Mouse (Mus musculus): ENCODE measurements around the gene Prmt1.
"Not testable (repeated sequence)": the region's sequence is repeated elsewhere in the genome, so short reads cannot be mapped to it uniquely, and the experiment has no call there.

Prmt1 gene

DNA sequence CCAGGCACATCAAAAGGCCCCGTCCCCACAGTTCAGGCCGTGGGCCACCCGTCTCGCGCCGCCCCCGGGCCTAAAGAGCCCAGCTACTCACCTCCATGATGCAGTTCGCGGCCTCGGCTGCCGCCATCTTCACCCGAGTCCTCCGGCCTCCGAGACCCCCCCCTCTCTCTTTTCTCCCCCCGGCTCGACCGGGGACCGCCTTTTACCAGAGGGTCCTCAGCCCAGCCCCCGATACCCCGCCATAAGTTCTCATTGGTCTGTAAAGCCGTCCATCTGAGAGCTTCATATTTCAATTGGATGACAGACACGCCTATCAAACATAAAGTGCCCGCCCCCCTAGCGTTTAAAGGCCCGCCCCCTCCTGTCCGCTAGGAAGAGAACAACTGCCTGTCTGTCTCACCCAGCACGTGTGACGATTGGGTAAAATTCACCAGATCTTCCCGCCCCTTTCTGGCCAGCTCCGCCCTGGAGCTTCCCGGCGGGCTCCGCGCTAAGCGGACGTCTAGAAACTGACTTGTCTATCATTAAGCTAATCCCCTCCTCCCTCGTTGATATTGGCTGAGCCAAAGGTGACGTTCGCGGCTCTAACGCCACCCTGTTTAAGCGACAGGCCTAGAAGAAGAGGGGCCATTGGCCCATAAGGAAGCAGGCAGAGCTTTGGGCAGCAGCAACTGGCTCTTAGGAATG, at the start of gene Prmt1:
Gene Prmt1 (minus strand): TSS at position 377 of the 687 bp plus-strand sequence.
- DNase-seq = peak; percentile 100

DNA sequence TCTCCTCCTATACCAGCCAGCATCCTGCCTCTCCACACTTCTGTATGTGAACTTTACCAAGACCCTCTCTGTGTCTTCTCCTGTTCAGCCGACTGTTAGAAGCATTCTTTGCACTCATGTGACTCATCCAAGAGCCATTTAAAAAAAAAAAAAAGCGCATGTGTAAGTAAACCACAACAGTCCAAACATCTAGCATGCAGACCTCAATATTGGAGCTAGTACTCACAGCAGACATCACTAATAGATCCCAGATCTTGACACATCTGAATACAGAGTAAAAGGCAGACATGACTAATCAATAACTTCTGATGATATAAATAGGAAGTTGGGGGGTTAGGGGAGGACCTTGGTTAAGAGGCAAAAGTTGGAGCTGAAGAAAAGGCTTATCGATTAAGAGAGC, 49.3 kb upstream of the Prmt1 start:
- no peak for DNase-seq

DNA sequence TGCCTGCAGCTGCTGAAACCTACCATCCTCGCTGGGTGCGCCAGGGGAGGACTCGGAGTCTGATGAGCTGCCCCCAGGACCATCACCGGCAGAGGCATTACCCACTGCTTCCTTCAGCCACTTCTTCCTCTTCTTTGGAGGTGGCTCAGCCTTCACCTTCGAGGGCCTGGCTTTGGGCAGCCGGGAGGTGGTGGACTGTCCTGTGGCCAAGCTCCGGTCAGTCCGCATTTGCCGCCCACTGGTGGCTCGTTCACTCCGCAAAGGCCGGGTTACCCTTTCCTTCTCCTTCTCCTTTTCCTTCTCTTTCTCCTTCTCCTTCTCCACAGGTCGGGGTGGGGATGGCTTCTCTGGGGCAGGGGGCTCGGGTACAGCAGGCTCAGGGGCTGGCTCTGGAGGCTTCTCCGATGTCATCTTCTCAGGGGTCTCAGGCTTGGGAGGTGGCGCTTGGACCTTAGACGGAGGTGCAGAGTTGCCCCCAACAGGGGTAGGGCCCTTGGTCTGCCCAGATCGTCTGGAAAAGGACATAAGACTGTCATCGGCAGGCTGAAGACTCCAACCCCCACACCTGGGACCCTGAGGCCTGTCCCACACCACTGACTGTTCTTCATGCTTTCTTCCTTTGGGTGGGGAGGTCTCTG, 47.5 kb upstream of the Prmt1 start:
- DNase-seq = no peak

DNA sequence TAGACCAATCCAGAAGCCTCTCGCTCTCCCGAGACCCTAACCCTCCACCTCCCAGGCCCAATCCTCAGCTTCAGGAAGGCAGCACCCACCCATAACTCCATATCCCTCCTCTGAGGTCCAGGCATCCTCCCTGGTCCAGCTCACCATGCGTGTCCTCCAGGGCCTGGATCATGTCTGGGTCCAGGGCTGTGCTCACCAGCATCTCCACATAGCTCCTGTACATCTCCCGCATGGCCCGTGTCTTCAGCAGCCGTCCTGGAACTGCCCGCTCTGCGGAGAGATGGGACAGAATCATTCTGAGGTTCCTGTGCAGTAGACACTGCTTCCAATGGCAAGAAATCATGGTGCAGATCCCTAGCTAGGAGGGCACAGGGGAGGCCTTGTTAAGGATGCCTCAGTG, 44.5 kb upstream of the Prmt1 start:
- DNase-seq = no peak

DNA sequence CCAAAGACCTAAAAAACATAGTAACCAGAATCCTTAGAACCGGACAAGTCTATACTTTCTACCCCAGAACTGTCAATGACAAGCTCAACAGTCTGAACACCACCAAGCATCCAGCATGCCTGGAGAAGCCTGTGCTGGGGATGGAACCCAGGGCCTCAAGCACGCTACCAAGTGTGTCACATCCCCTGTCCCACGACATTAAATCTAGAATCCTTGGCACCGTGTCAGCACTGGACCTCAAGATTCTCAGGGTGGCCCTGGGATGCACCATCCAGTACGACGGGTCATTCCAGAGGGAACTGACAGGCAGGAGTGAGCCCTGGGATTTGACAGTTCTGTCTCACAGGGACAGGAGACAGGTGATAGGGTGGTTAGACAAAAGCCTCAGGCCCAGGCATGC, 43.6 kb upstream of the Prmt1 start:
- no peak for DNase-seq

DNA sequence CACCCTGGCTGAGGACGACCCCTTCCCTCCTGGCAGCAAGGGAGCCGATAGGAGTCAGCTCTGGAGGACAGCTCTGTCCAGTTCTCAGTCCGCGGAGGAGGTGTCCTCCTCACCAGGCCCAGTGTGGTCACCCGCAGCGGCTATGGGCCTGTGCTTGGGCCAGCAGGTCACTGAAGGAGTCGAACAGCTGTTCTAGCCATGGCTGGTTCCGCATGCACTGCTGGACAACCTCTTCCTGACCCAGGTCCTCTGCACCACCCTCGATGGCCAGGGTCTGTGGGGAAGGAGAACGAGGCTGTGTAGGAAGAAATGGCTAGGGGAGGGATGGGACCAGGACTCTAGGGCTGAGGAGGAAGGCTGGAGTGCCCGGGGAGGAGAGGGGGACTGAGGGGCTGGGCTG, 42.0 kb upstream of the Prmt1 start:
- DNase-seq = no peak

DNA sequence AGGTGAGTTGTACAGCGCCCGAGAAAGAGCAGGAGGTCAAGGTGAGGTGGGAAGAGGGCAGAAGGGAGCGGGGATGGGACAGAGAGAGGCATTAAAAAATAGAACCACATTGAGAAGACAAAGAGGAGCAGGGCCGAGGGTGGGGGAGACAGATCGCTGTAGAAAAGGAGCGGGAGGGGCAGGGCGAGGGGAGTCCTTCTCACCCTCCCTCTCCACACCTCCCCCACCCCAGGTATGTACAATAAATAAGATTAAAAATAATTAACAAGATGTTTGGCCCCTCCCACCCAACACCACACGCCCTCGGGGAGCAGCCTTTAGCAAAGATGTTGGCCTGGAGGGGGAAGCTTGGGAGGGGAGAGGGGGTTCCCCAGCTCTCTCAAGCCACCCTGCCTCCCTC, 41.4 kb upstream of the Prmt1 start:
- DNase-seq = no peak

DNA sequence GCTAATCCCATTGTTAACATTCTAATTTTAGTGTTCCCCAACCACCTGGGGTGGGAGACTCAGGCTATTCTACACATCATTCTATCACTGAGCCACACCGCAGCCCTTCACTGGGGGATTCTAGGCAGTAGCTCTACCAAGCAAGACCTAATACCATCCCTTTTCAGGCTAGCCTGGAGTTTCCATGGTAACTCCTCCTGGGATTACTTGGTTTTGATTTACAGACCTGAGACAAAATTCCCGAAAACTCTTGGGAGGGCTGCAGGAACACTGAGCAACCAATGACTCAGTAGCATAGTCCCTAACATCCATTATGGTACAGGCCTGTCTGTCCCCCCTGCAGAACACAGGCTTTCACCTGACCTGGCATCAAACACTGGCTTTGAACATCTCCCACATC, 39.9 kb upstream of the Prmt1 start:
- no peak for DNase-seq

DNA sequence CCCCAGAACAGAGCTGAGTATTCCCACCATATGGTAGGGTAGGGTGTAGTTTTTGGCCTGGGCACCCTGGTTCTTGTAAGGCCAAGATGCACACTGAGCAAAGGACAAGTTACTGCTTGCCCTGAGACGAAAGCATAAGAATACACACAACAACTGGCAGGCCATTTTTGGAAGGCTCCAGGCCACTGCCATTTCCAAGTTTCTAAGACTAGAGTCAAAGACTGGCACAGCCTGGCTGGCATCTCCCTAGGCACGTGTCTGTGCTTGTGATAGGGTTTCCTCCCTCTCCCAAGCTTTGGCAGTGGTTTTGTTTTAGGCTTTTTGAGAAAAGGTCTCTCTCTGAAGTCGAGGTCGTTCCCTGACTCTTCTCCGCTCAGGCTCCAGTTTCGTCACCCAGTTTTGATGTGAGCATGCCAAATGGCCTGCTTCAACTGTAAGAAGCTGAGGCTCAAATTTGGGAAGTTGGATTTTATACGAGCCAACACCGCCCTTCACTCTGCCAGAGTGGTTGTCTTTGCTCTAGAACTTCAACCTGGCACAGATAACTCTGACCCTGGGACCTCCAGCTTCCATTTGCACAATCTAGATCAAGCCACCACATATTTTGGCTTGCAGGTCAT, 39.3 kb upstream of the Prmt1 start:
- no peak for DNase-seq

DNA sequence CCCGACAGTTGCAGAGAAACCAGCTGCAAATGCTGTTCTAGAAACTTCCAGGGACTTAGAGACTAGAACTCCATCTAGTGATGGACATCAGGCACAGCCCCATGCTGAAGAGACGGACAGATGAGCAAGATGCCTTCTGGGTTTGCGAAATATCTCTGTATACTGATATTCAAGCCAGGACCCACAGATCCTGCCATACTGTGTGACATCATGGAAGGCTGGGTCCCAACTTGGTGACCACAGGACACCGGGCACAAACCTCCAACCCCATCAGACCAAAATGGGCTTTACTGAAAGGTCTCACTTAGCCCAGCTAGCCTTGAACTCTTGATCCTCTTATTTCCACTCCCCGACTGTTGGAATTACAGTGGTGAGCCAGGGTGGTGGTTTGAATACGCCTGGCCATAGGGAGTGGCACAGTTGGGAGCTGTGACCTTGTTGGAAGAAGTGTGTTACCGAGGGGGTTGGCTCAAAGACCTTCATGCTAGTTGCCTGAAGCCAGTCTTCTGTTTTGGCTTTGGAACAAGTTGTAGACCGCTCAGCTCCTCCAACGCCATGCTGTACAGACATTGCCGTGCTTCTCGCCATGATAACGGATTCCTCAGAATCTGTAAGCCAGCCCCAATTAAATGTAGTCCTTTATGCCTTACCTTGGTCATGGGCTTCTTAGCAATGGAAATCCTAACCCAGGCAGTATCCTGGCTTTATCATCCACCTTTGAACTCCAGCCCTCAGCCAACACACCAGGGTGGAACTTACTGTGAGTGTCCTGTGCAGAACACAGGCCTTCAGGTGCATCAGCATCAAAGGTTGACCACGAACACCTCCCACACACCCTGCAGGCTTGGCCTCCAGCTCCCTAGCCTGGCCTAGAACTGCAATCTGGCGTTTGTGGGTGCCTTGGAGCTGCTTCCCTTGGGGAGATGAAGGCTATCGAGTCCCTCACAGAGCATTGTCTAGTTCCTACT, 38.2 kb upstream of the Prmt1 start:
- no peak for DNase-seq

DNA sequence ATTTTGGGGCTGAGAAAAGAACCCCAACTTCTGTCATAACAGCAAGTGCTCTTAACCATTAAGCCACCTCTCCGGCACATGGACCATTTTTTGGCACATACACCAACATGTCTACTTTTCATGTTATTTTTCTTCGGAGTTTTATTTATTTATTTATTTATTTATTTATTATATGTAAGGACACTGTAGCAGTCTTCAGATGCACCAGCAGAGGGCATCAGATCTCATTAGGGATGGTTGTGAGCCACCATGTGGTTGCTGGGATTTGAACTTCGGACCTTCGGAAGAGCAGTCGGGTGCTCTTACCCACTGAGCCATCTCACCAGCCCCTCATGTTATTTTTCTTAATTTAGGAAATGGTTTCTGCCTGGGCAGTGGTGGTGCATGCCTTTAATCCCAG, 37.3 kb upstream of the Prmt1 start:
- DNase-seq = not testable (repeated sequence)

DNA sequence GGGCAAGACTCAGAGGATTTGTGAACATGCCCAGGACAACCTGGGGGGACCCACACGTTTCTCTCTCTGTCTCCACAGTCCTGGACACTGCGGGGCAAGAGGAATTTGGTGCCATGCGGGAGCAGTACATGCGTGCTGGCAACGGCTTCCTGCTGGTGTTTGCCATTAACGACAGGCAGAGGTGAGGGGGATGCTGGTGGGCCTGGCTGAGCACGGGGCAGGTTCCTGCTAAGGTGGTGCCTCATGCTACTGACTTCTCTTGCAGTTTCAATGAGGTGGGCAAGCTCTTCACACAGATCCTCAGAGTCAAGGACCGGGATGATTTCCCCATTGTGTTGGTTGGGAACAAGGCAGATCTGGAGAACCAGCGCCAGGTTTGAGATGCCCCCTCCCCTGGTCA, 33.9 kb upstream of the Prmt1 start:
- no peak for DNase-seq

DNA sequence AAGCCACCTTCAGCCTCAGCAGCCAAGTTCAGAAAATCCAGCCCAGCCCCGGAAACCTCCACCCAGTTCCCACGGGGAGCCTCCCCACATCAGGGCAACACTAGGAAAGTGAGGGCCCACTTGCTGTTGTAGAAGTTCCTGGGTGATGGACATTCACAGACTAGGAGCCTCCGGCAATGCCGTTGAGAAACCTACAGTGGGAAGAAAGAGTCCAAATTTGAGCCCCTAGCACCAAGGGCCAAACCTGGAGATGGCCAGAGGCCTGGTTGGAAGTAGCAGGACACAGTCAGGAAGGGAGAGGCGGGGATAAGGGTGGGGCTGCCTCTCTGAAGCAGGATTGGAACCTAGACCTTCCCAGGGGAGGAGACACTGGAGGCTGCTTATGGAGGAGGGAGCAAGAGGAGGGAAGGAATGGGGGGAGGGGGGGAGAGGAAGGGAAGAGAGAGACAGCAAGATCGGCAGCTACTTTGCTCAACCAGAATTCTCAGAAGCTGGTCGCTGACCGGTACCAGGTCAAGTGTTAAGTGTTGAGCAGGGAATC, 32.7 kb upstream of the Prmt1 start:
- DNase-seq = no peak

DNA sequence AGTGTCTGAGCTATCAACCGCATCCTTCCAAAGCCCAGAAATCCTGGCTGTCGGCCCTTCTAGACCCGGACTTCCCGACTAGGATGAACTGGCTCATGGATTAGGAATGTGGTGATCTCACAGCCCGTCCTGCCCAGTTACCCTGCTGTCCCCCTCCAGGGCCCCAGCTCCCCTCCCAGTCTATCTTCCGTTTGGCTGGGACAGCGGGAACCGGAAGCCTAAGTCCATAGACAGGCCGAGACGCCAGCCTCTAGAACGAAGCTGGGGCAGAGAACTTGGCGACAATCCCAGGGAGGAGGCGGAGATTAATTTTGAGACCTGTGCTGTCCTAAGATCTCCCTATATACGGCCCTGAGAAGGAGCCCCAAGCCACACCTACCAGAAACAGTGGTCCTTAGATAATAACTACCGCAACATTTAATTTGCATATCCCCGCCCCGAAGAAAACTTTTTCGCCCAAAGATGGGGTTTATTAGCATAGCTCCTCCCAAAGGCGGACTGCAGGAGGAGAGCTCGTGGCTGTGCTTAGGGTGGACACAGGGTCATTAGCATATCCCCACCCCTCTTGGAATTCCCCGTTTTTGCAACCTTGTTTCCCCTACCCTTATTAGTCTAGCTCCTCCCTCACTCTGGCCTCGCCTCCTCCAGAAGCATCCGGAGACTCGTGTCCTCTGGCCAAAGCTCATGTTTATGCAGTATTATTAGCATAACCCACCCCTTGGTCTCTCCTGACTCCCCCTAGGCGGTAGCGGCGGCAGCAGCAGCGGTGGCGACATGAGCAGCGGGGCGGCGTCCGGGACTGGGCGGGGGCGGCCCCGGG, 31.1 kb upstream of the Prmt1 start, which contains the start of gene Rras:
Gene Rras (plus strand): TSS at position 720 of the 820 bp plus-strand sequence.
- DNase-seq = peak; percentile 96

DNA sequence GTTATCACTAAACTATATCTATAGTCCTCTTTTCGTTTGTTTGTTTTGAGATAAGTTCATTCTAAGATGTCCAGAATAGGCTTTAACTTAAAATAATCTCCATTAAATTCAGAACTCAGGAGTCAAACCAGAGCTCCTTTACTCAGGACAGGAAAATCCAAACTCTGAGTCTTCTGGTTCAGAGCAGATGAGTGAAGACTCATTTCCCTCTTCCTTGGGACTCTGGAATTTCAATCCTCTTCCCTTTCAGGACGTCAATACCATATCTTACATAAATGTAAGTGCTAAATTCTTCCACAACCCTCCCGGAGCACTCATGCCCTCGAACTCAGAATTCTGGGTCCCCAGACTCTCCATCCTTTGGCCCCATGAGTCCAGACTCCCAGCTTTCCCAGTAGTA, 30.4 kb upstream of the Prmt1 start:
- DNase-seq = no peak

DNA sequence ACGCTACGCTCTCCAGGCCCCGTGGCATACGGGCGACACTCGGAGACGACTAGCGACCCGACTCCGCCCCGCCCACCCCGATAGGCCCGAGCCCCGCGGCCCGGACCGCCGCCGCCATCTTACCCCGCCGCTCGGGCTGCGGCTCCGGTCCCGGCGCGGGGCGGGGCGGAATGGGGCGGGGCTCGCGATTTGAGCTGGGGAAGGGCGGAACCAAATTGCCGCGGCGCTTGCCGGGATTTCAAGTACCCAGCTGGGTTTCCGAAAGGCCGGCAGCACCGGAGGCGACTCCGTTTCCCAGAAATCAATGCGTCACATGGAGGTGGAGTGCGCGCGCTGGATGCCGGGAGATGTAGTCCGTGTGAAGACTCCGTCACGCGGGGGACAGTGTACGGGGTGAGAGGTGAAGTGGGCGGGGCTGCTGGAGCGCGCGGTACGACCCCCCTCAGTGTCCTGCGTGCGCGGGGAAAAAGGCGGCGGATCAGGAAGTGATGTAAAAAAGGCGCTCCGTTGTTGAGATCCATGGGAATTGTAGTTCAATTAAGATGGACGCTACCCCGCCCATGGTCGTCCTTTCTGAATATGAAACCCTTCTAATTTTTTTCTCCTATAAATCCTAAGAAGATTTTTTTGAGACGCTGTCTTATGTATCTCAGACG, 29.7 kb upstream of the Prmt1 start, which contains the start of gene Scaf1:
Gene Scaf1 (minus strand): TSS at position 407 of the 656 bp plus-strand sequence.
- DNase-seq = peak; percentile 100

DNA sequence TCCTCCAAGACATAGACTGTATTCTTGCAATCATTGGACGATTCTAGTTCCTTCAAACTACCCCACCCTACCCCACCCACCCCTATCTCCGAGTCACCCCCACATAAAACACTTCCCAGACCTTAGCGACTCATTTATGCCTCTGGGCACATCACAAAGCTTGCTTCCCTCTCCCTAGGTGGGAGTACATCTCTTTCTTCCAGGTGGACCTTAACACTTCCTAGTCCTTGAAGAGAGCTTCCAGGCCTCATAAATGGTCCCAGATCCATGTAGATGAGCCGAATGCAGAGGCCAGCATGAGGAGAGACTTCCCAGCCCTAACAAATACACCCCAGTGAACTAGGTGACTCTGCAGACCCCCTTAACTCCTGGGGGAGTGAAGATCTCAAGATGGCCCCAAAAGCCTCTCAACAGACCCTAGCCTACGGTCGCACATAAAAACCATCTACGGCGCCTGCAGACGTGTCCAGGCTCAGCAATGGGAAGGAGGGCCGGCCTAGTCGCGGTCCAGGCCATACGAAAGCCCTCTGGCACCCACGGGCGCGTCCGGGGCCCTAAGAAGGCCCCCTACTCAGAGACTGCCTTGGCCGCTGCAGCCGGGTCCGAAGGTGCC, 29.1 kb upstream of the Prmt1 start:
- DNase-seq = no peak

DNA sequence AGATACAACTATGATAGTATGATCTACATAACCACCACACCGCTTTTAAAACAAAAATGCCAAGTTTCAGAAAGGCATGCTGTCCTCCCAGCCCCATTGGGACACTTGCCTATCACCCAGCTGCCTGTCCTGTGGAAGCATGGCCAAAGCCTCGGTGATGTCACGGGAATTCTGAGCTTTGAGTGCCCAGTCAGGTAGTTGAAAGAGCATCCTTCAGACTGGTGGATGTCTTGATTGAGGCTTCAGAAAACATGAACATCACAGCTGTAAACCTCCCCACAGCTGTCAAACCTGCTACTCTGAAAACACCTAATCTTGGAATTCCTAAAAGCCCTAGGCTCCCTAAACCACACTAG, 27.7 kb upstream of the Prmt1 start:
- DNase-seq = no peak

DNA sequence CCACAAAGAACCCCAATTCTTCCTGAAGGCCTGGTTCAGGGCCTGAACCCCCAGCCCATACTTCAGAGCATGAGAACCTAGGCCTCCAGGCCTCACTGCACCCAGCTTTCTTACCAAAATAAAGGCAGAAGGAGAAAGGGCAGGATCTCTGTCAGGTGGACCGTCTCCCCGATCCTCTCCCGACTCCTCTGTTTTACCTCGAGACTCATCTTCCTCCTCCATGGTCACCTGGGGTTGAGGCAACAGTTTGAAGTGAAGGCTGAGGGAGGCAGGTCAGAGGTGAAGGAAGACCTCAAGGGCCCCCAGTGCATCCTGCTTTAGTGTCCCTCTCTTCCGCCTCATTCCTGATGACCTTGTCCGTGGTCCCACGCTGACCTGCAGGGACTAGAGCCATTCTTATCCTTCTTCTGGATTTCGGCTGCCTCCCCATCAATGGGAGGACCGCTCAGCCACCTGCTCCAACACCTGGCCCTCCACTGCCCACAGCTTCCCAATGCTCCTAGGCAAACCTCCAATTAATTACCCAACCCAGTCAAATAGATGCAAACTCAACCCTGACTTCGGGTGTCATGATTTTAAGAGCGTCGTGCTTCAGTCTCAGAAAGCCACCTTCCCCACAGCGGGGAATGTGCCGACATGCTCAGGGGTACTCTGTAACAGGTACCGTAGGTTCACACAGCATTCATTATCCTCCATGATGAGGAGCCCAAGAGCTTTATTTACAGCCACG, 27.2 kb upstream of the Prmt1 start:
- no peak for DNase-seq

DNA sequence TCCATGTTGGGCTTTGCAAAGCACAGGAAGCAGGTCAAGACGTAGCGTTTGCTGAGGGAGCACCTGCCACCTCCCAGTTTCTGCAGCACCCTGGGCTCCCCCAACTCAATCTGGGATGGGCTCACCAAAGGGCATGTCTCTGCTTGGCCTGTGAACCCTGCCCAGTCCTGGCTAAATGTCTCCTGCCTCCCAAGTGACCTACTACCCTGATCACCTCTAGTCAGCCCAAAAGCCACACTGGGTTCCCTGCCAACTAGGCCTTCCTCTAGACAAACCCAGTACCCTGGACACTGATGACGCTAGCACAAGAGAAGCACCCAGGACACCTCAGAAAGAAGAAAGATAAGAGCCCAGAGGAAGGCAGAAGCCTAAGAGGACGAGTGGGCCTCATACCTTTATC, 26.5 kb upstream of the Prmt1 start:
- DNase-seq = no peak

Measured in layer of hippocampus, adult 9-11 months (tissue).